Mouse (Mus musculus): ENCODE results near the gene Fam57b. TPM values are rescaled to one million over a fixed set of nuclear protein-coding genes. Genes with fewer than 3 reads are reported as not detected.
A peak's percentile ranks its signal among the peaks of the same experiment; 100 is the strongest.

Gene Fam57b
- total RNA-seq (2022), result 10 to 100 TPM; 58.1 to 63.4 (median 59.6) TPM

DNA sequence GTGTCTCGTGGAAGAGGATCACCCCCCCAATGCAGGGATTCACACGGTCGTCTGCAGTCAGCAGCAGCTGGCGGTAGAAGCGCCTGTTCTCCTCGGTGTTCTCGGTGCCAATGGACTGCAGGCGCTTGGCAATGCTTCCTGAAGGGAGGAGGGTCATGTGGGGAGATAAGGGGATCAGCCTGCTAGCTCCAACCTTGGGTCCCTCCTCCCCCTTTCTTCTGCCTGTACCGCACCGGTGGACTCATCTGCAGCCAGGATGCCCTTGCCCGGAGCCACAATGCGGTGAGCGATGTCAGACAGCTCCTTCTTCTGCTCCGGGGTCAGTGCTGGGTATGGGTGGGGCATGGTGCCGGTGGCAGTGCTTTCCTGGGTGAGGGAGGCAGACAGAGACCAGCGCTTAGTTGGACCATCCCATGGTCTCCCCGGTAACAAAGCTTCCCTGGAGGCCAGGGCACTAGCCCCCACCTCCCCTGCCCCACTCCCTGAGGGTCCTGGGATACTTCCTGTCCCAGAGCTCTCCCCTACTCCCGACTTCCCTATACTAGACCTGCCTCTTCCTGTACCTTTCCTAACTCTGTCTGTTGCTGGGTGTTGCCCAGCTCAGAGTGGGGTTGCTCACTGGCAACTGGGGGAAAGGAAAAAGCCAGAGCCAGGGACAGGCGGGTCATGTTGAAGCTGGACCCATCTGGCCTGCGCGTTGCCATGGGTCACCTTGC lies at the start of gene Fam57b:
Fam57b (plus strand) TSS at position 258 of the 716 bp plus-strand sequence.
- no peak for DNase-seq (ENCODE audit: low spot score in 2 of 2)

GRCm38 (mm10) chr7:126748824-126749223 lies 48.6 kb upstream of the Fam57b start:
- no peak for DNase-seq (ENCODE audit: low spot score in 2 of 2)

GRCm38 (mm10) chr7:126749582-126750343 lies 47.7 kb upstream of the Fam57b start:
- DNase-seq (ENCODE audit: low spot score in 2 of 2), result no peak

DNA sequence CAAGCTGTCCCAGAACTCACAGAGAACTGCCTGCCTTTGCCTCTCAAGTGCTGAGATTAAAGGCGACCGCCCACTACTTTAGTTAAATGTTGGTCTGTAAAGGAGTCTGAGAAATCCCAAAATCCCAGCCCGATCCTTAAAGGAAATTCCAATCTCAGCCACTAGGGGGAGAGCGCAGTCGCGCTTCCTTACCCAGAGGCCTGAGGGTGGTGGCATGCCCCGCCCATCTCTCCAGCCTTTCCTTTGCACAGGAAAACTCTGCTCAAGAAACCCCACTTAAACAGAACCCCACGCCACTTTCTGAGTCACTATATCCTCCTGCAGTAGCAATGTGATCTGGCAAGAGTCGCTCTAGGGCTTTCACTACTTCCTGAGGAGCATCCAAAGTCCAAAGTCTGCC lies 42.6 kb upstream of the Fam57b start:
- DNase-seq (ENCODE audit: low spot score in 2 of 2), result peak; percentile 55 to 64

GRCm38 (mm10) chr7:126758539-126758938 lies 38.9 kb upstream of the Fam57b start:
- no peak for DNase-seq (ENCODE audit: low spot score in 2 of 2)

DNA sequence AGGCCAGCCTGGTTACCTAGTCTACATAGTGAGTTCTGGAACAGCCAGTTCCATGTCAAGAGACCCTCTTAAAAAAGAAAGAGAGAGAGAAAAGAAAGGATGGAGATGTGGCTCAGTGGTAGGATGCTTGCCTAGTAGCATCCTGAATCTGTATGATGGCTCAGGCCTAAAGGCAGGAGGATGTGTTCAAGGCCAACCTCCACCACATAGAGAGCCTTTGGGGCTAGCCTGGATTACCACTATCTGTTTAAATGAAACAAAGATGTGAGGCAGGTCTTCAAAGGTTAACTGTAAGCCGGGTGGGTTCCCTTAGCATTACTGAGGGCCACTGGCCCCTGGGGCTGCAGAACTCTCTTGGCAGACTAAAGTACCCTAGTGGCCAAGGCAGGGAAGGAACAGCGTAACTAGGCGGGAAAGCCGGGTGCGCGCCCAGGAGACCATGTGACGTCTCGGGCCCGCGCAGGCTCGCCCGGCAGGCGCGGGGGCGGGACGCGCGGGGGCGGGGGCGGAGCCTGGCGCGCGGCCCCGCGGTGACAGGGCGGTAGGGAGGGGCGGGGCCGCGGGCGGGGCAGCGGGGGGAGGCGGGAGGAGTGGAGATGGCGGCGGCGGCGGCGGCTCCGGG lies 38.3 kb upstream of the Fam57b start, which contains the start of gene Mapk3:
Mapk3 (plus strand) TSS at position 552 of the 622 bp plus-strand sequence.
- peak; percentile 68 to 90 for DNase-seq (ENCODE audit: low spot score in 2 of 2)

GRCm38 (mm10) chr7:126759672-126760390 lies 37.6 kb upstream of the Fam57b start:
- peak in 1 of 2 experiments; percentile 13 for DNase-seq (ENCODE audit: low spot score in 2 of 2)

DNA sequence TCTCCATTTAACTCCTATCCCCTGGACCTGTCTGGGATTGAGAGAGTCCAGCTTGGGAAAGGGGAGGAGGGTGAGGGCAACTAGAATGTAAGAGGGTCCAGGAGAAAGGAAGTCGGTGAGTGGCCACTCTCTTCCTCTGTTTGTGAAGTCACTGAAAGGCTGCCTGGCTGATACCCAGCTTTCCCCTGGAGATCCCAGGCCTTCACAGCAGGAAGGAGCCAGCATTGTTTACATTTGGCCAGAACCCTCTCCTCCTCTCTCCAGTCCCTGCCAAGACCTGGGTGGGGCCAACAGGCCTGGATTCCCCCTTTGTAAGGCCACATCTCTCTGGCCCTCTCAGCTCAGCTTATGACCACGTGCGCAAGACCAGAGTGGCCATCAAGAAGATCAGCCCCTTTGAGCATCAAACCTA lies 37.1 kb upstream of the Fam57b start:
- peak in 1 of 2 experiments; percentile 22 for DNase-seq (ENCODE audit: low spot score in 2 of 2)

DNA sequence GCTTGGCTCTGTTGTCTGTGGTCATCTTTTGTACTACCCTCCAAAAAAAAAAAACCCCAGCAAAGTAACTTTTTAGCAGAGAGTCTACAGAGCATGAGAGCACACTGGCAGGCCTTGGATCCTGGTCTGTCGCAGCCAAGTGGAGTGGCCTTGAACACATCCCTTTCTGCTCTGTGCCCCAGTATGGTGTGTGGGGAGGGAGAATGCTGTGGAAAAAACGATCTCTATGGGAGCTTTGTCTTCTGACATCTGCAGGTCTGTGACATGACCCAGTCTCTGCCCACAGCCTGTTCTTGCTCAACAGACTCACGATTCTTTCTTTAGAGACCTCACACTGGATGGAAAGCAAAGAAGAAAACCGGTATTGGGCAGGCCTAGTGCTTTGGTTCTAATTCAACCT lies 36.5 kb upstream of the Fam57b start:
- DNase-seq (ENCODE audit: low spot score in 2 of 2), result no peak

- DNase-seq (ENCODE audit: low spot score in 2 of 2), result no peak
These were observed 35.9 kb upstream of the Fam57b start for GRCm38 (mm10) chr7:126761529-126762067.

- peak; percentile 34 to 81 for DNase-seq (ENCODE audit: low spot score in 2 of 2)
These were observed 34.9 kb upstream of the Fam57b start for GRCm38 (mm10) chr7:126762471-126763008.

GRCm38 (mm10) chr7:126765540-126765939 lies 31.9 kb upstream of the Fam57b start:
- no peak for DNase-seq (ENCODE audit: low spot score in 2 of 2)

- no peak for DNase-seq (ENCODE audit: low spot score in 2 of 2)
These were observed 31.3 kb upstream of the Fam57b start, which contains the start of gene Gdpd3 for GRCm38 (mm10) chr7:126766201-126766600. Gene Gdpd3, plus strand, starts transcription at chr7:126766334.

DNA sequence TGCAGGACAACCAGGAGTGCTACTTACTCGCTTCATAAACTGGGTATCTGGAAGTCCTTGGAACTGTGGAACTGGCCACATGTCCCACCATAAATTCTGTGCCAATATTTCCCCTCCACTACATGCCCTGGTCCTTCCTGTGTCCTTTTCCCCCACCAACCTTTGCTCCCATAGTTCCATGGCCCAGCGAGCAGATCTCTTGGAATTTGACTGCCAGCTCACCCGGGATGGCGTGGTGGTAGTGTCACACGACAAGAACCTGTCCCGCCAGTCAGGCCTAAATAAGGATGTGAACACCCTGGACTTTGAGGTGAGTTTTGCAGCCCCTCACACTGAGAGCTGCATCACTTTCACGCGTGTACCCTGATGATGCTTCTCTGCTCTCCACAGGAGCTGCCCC lies 30.5 kb upstream of the Fam57b start:
- no peak for DNase-seq (ENCODE audit: low spot score in 2 of 2)

DNA sequence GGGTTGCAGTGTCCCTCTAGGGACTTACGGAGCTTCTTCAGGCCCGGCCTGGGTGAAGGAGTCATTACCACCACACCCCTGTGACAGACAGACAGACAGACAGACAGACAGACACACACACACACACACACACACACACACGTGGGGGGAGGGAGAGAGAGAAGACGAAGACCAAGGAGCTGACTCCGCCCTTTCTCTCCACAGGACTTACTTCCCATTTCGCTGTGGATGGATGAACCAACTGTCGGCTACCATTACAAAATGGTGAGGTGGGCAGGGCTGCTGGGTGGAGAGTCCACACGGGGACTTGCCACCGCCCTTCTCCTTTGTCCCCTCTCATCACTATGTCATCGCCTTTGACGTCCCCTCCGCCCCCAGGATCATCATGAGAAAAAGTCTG lies 26.7 kb upstream of the Fam57b start:
- no peak for DNase-seq (ENCODE audit: low spot score in 2 of 2)

DNA sequence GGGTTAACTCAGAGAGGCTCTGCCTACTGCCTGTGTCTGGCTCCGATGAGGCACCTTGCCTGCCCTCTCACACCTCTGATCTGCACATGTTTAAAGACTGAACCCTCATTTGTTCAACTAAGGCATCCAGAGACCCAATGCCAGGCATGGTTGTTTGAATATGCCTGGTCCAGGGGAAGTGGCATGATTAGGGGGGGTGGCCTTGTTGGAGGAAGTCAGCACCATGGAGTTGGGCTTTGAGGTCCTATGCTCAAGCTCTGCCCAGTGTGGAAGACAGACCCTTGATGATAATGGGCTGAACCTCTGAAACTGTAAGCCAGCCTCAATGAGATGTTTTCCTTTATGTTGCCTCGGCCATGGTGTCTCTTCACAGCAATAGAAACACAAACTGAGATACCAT lies 24.1 kb upstream of the Fam57b start:
- no peak for DNase-seq (ENCODE audit: low spot score in 2 of 2)

DNA sequence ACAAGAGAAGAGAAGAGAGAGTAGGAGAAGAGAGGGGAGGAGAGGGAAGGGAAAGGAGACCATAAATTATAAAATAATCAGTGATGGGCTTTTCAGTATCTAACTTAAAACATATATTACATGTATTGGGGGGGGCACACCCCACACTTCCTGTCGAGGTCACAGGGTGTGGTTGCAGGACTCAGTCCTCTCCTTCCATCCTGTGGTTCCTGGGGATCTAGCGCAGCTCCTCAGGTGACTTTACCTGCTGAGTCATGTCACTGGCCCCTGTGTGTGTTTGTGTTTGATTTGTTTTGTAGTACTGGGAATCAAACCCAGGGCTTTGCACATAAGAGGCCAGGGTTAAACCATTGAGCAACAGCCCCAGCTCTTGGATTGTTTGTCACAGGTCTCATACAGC lies 23.0 kb upstream of the Fam57b start:
- DNase-seq (ENCODE audit: low spot score in 2 of 2), result no peak

DNA sequence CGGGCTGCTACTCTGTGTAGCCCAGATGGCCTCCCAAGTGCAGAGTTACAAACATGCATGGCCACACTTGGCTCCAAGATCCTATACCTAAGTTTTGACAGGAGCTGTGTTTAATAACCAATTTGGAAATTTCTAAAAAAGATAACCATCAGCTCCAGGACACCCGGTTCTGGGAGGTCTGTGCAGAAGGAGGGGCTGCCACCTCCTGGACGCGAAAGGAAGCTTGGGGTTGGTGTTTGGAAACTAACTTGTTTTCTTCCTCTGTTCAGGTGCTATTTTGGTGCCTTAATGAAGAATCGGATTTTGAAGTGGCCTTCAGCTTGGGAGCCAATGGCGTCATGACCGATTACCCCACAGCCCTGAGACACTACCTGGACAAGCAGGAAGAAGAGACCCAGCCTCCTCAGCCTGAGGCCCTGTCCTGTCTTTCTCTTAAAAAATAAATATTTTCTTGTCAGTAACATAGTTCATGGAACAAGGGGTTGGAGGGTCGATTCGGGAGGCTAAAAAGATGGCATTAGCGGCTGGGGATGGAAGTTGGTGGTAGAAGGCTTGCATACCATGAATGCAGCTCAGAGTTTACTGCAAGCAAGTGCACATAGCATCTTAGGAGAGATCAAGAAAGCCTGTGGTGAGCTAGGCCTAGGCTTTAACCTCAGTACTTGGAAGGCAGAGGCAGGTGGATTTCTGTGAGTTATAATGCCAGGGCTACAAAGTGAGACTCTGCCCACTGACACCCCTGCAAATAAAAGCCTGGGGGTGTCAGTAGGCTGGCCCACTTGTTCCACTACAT lies 22.1 kb upstream of the Fam57b start:
- no peak for DNase-seq (ENCODE audit: low spot score in 2 of 2)

- DNase-seq (ENCODE audit: low spot score in 2 of 2), result no peak
These were observed 21.6 kb upstream of the Fam57b start for GRCm38 (mm10) chr7:126775978-126776234.

GRCm38 (mm10) chr7:126776598-126777057 lies 20.8 kb upstream of the Fam57b start, which contains the start of gene Ypel3:
Gene Ypel3, plus strand, starts transcription at chr7:126776955.
- DNase-seq (ENCODE audit: low spot score in 2 of 2), result peak; percentile 74 to 97

All from left cerebral cortex, adult 8-10 months (tissue).